Mouse (Mus musculus): ENCODE data around the gene Dcun1d2. TPM values are rescaled to one million over a fixed set of nuclear protein-coding genes. Genes with fewer than 3 reads are reported as not detected.
"Not testable (repeated sequence)": the region's sequence is repeated elsewhere in the genome, so short reads cannot be mapped to it uniquely, and the experiment has no call there.

The Dcun1d2 gene
- 10 to 100 TPM; 17.6 to 17.9 TPM for total RNA-seq (2021)
- long read RNA-seq, experiment 1, partial matches to known transcripts, result 1 of 19 reads
- long read RNA-seq, experiment 1, other reads (novel, unspliced or antisense), result 4 of 19 reads
- long read RNA-seq, experiment 2, transcript Dcun1d2-204 (5 exons, 2,853 nt), result major isoform, 8 of 21 reads
- long read RNA-seq, experiment 2, partial matches to known transcripts, result 5 of 21 reads
- long read RNA-seq, experiment 2, other reads (novel, unspliced or antisense), result 1 of 21 reads

DNA sequence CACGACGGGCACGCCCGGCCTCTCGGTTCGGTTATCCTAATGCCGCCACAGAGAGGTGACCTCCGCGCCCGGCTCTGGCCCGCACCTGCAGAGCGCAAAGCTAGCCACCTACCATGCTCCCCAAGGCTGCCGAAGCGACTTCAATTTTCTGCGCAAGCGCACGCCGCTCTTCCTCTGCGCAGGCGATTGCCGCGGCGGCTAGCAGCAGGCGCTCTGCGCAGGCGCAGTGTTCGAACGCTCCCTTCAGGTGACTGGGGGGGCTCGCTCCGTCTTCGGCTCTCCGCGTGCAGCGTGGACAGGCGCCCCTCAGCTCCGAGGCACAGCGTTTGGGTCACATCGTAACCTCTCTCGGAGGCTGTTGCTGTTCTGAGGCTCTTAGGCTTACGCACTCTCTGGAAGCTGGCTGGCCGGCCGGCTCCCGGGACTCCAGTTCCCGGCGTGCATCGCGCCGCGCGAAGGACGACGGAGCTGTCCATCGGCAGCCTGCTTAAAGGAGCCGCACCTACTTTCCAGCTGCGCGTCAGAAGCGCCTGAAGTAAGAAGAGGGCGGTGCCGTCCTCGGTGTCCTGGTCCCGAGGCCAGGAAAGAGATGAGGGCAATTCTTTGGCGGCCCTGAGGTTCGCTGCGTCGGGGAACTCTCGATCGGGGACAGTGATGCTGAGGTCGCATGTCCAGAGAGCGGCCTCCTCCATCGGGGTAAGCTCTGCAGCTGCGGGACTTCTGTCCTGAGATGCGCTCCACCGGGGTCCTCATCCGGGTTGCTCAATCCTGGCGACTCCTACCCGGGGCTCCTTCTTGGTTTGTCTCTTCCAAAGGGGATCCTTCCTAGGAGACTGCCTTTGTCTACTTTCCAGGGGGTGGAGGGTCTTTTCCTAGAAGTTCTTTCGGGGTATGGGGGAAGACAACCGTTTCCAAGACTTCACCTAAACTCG lies at the start of gene Dcun1d2, which contains the start of gene Tmco3:
TSS of gene Dcun1d2 (minus strand) at position 440 of the 932 bp plus-strand sequence.
TSS of gene Tmco3 (plus strand) at position 499 of the 932 bp plus-strand sequence.
- peak; percentile 86 to 89 for DNase-seq (ENCODE audit: low spot score in 2 of 2)

GRCm38 (mm10) chr8:13337678-13338077 lies 49.7 kb upstream of the Dcun1d2 start:
- no peak for DNase-seq (ENCODE audit: low spot score in 2 of 2)

DNA sequence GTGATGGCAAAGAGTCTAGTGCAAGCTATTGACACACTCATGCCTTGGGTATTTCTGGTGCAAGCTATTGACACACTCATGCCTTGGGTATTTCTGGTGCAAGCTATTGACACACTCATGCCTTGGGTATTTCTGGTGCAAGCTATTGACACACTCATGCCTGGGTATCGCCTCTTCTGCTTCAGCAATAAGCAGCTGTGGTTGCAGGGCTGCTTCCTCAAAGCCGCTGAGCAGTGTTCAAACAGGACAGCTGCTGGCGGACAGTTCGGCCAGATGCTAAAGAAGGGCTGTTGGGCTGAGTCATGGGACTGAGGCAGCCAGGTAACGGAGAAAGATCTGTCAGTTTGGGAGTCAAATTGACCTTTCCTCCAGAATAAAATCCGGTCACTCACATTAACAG lies 49.3 kb upstream of the Dcun1d2 start:
- DNase-seq (ENCODE audit: low spot score in 2 of 2), result not testable (repeated sequence)

GRCm38 (mm10) chr8:13334671-13335070 lies 46.7 kb upstream of the Dcun1d2 start:
- DNase-seq (ENCODE audit: low spot score in 2 of 2), result no peak

DNA sequence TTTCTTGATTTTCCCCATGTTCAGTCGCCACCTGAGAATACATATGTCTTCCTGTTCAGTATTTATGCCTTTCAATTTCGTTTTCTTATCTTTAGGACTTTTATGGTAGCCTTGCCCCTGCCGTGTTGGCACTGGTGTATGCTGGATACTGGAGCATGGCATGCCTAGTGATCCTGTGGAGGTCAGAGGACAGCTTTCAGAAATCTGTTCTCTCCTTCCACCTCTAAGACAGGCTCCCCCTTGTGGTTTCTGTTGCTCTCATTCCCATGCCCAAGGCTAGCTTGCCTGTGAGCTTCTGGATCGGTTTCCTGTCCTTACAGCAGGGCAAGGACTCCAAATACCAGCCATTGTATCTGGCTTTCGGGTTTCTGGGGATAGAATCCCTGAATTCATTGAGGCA lies 38.7 kb upstream of the Dcun1d2 start:
- no peak for DNase-seq (ENCODE audit: low spot score in 2 of 2)

DNA sequence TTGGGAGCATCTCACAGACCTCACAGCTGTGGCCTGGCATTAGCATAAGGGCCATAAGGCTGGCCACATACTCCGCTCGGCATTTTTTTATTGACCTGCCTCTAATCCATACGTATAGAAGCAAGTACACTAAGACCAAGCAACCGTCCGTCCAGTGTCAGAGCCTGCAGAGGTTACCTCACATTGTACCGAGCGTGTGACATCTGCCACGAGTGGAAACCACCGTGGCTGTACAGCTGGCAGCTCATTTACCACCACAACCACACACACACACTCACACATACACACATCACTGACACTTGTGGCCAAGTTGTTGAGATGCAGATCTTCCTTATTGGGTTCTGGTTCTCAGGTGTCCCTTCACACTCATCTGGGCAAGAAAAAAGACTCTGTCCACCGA lies 28.7 kb upstream of the Dcun1d2 start:
- no peak for DNase-seq (ENCODE audit: low spot score in 2 of 2)

DNA sequence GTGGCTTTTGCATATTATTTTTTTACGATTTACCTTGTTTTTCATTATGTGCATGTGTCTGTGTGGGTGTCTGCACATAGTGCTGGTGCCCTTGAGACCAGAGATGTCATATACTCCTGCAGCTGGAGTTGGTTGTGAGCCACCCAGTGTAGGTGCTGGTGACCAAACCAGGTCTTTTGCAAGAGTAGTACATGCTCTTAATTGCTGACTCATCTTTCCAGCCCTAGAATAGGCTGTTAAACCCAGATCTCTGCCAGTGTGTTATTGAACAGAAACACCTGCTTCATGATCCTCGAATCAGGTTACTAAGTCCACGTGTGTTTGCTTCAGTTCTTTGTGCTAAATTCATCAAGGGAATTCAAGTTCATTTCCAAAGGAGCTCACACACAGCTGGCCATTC lies 27.0 kb upstream of the Dcun1d2 start:
- no peak for DNase-seq (ENCODE audit: low spot score in 2 of 2)

- no peak for DNase-seq (ENCODE audit: low spot score in 2 of 2)
These were observed 19.0 kb upstream of the Dcun1d2 start for GRCm38 (mm10) chr8:13306916-13307315.

- DNase-seq (ENCODE audit: low spot score in 2 of 2), result no peak
These were observed 18.5 kb upstream of the Dcun1d2 start for GRCm38 (mm10) chr8:13306309-13306909.

DNA sequence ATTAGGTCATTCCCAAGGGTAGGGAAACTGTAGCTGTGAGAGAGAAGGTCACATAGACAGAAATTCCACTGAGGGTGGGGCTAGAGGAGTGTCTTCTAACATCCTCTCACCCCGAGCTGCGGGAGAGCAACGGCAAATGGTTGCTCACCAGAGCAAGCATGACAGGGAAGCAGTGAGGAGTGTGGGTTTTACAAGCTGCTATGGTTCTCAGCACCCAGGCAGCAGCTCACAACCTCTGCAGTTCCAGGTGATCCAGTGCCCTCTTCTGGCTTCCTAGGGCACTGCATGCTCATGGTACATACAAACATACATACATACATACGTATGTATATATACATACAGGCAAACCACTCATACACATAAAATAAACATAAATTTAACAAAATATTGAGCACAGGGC lies 18.0 kb upstream of the Dcun1d2 start:
- DNase-seq (ENCODE audit: low spot score in 2 of 2), result no peak

DNA sequence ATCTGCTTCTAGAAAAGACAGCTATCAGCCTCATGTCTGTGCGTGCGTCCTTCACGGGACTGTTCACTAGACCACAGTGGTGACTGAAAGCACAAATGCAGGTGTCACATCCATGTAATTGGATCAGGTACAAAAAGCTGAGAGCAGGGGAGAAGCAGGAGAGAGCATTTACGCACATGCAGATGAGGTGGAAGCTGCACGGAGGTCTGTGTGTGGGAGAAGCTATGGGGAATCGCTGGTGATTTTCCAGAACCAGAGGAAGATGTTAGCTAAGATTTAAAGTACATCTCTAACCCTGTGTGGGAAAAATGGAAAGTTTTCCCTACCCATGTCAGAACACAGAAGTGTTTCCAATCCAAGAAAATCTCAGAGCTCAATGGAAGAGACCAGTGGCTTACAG lies 17.5 kb upstream of the Dcun1d2 start:
- DNase-seq (ENCODE audit: low spot score in 2 of 2), result no peak

DNA sequence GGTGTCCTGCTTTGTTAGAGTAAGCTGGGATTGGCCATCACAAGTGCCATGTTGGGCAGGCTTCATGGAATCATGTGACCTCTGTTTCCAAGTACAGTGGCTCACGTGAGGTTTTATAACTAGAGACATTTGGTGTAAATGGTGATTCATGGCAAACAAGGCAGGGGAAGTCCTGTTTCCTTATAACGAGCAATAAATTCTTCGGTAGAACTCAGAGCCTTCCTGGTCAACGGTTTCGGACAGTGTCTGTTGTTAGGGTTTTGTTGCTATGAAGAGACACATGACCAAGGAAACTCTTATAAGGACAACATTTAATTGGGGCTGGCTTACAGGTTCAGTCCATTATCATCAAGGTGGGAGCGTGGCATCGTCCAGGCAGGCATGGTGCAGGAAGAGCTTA lies 13.1 kb upstream of the Dcun1d2 start:
- no peak for DNase-seq (ENCODE audit: low spot score in 2 of 2)

GRCm38 (mm10) chr8:13299571-13299970 lies 11.6 kb upstream of the Dcun1d2 start:
- DNase-seq (ENCODE audit: low spot score in 2 of 2), result no peak

DNA sequence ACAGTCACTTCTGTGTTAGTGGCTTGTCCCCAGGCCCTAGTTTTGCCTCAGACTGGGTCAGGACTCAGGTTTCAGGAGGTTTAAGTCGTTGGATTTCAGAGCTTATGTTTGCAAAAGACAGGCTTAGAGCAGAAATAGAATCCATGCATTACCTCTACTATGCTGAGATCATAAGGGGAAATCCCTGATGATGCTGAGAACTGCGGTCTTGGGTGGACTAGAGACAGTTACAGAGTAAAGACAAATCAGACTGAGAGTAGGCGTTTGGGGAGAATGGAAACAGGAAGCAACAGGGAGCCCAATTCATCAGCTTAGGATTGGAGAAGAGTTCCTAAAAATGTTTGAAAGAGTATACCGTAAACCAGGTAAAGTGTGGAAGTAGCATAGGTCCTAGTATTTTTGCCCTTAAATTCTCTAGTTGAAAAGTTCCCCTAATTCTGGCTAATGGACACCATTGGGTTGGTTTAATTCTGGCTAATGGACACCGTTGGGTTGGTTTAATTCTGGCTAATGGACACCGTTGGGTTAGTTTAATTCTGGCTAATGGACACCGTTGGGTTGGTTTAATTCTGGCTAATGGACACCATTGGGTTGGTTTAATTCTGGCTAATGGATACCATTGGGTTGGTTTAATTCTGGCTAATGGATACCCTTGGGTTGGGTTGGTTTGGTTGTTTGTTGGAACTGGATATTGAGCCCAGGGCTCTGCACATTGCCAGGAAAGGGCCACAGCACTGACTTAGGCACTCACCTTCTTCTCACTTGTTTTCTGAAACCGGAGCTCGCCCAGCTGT lies 5.9 kb upstream of the Dcun1d2 start:
- no peak for DNase-seq (ENCODE audit: low spot score in 2 of 2)

- peak; percentile 50 to 72 for DNase-seq (ENCODE audit: low spot score in 2 of 2)
These were observed 4.4 kb upstream of the Dcun1d2 start for GRCm38 (mm10) chr8:13292364-13292763.

DNA sequence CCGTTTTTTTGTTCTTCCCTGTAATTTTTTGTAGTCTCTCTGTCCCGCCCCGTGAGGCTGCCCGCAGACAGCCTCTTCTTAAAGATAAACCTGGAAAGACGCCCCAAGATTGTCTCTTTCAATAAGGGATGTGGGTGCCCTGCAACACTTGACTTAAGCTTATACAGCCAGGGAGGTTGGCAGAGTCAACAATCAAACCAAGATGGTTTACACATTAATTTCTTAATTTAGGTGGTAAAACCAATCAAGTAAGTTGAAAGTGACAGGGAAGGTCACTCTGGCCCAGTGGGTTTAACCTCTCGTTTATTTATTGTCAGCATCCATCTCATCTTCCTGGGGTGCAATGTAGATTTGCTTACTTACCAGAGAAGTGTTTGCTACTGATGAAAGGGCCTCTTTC lies 715 bp upstream of the Dcun1d2 start:
- no peak for DNase-seq (ENCODE audit: low spot score in 2 of 2)

- DNase-seq (ENCODE audit: low spot score in 2 of 2), result peak; percentile 69 to 77
These were observed 633 bp downstream of the Dcun1d2 start for GRCm38 (mm10) chr8:13287304-13287691.

DNA sequence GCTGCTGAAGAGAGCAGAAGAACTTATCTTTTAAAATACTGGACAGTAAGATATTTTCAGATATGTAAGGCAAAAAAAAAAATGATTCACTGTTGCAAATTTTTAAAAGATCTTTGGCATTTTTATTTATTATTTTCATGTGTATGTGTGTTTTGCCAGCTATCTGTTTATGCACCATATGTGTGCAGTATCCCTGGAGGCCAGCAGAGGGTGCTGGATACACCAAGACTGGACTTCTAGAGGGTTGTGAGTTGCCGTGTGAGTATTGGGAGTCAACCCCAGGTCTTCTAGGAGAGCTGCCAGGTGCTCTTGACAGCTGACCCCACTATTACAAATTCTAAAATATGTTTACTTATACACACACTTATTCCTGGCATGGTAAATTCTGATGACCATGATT lies 4.7 kb downstream of the Dcun1d2 start:
- no peak for DNase-seq (ENCODE audit: low spot score in 2 of 2)

DNA sequence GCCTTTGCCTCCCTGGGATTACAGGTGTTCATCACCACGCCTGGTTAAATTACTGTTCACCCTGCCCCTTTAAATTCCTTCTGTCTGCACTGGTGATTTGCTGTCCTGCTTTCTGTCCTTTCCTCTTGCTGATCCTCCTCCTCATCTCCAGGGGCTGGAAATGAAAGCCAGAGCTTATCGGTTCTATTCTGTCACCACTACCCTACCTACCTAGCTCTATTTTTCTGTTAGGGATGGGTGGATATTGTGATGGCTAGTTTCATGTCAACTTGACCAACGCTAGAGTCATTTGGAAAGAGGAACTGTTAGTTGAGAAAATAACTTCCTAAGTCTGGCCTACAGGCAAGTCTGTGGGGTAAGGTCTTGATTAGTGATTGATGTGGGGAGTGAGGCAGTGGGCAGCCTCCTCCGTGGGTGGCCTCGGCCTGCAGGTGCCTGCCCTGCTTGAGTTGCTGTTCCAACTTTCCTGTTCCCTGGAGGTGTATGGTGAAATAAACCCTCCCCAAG lies 10.9 kb downstream of the Dcun1d2 start:
- no peak for DNase-seq (ENCODE audit: low spot score in 2 of 2)

- DNase-seq (ENCODE audit: low spot score in 2 of 2), result no peak
These were observed 15.1 kb downstream of the Dcun1d2 start for GRCm38 (mm10) chr8:13272834-13273233.

GRCm38 (mm10) chr8:13267566-13267965 lies 20.4 kb downstream of the Dcun1d2 start:
- no peak for DNase-seq (ENCODE audit: low spot score in 2 of 2)
